Mouse (Mus musculus): ENCODE data around the gene Tpcn2. TPM values are rescaled to one million over a fixed set of nuclear protein-coding genes. Genes with fewer than 3 reads are reported as not detected.

Tpcn2 gene
- polyA plus RNA-seq, 1 experiment = 34.7 TPM

GRCm38 (mm10) chr7:145292726-145293125 lies 8.9 kb upstream of the Tpcn2 start:
- Histone ChIP-seq H3K27ac (ENCODE audit: control insufficient read depth, insufficient read depth, low read depth, low read length, poor library complexity) (no peak overlapping the region), H3K4me3 (replicated peaks; ENCODE audit: control insufficient read depth, low read depth, low read length) (no peak overlapping the region), H3K4me1 (ENCODE audit: control insufficient read depth, insufficient read depth, low read length) (no peaks in the 10 kb centered on the region)
- TF ChIP-seq POLR2A (IDR thresholded peaks at IDR 0.05; ENCODE audit: borderline replicate concordance, control insufficient read depth, low read depth, low read length) (no peak), CTCF (IDR thresholded peaks at IDR 0.05; ENCODE audit: control insufficient read depth, insufficient read depth, low read length) (no peak)
- WGBS = 85% methylated on average over 2 of the region's 2 CpGs

GRCm38 (mm10) chr7:145291847-145292246 lies 8.0 kb upstream of the Tpcn2 start:
- Histone ChIP-seq H3K27ac (ENCODE audit: control insufficient read depth, insufficient read depth, low read depth, low read length, poor library complexity) (no peak overlapping the region), H3K4me1 (ENCODE audit: control insufficient read depth, insufficient read depth, low read length) (no peaks in the 10 kb centered on the region), H3K4me3 (replicated peaks; ENCODE audit: control insufficient read depth, low read depth, low read length) (no peak overlapping the region)
- TF ChIP-seq CTCF (IDR thresholded peaks at IDR 0.05; ENCODE audit: control insufficient read depth, insufficient read depth, low read length) = no peak
- 95% methylated on average over 2 of the region's 2 CpGs for WGBS

- WGBS = 51% methylated on average over 5 of the region's 5 CpGs
- TF ChIP-seq POLR2A (IDR thresholded peaks at IDR 0.05; ENCODE audit: borderline replicate concordance, control insufficient read depth, low read depth, low read length) (no peak), CTCF (IDR thresholded peaks at IDR 0.05; ENCODE audit: control insufficient read depth, insufficient read depth, low read length) (no peak; the same call in 1 of the 2 replicates)
Measured at GRCm38 (mm10) chr7:145289302-145289701, 5.5 kb upstream of the Tpcn2 start.

GRCm38 (mm10) chr7:145287410-145287809 lies 3.6 kb upstream of the Tpcn2 start:
- Histone ChIP-seq H3K4me3 (replicated peaks; ENCODE audit: control insufficient read depth, low read depth, low read length) (no peak overlapping the region), H3K27ac (ENCODE audit: control insufficient read depth, insufficient read depth, low read depth, low read length, poor library complexity) (no peak overlapping the region), H3K4me1 (ENCODE audit: control insufficient read depth, insufficient read depth, low read length) (peaks cover 6% of the 10 kb centered on the region)
- TF ChIP-seq POLR2A (IDR thresholded peaks at IDR 0.05; ENCODE audit: borderline replicate concordance, control insufficient read depth, low read depth, low read length) = no peak
- TF ChIP-seq CTCF (IDR thresholded peaks at IDR 0.05; ENCODE audit: control insufficient read depth, insufficient read depth, low read length) = no peak
- 54% methylated on average over 6 of the region's 6 CpGs for WGBS

More at GRCm38 (mm10) chr7:145289302-145289701, 5.5 kb upstream of the Tpcn2 start:
- H3K4me1 ChIP-seq (ENCODE audit: control insufficient read depth, insufficient read depth, low read length) = no peaks in the 10 kb centered on the region
- H3K27ac ChIP-seq (ENCODE audit: control insufficient read depth, insufficient read depth, low read depth, low read length, poor library complexity) = no peak overlapping the region
- no peak overlapping the region for H3K4me3 ChIP-seq (replicated peaks; ENCODE audit: control insufficient read depth, low read depth, low read length)

GRCm38 (mm10) chr7:145285476-145285875 lies 1.7 kb upstream of the Tpcn2 start:
- 78% methylated on average over 4 of the region's 4 CpGs for WGBS
- Histone ChIP-seq H3K4me1 (ENCODE audit: control insufficient read depth, insufficient read depth, low read length) (peaks cover 9% of the 10 kb centered on the region), H3K27ac (ENCODE audit: control insufficient read depth, insufficient read depth, low read depth, low read length, poor library complexity) (no peak overlapping the region), H3K4me3 (replicated peaks; ENCODE audit: control insufficient read depth, low read depth, low read length) (no peak overlapping the region)
- TF ChIP-seq POLR2A (IDR thresholded peaks at IDR 0.05; ENCODE audit: borderline replicate concordance, control insufficient read depth, low read depth, low read length) = no peak
- no peak for TF ChIP-seq CTCF (IDR thresholded peaks at IDR 0.05; ENCODE audit: control insufficient read depth, insufficient read depth, low read length)

- Histone ChIP-seq H3K4me3 (replicated peaks; ENCODE audit: control insufficient read depth, low read depth, low read length) (no peak overlapping the region), H3K27ac (ENCODE audit: control insufficient read depth, insufficient read depth, low read depth, low read length, poor library complexity) (no peak overlapping the region), H3K4me1 (ENCODE audit: control insufficient read depth, insufficient read depth, low read length) (peaks cover 9% of the 10 kb centered on the region)
- WGBS = 53% methylated on average over 3 of the region's 3 CpGs
- TF ChIP-seq CTCF (IDR thresholded peaks at IDR 0.05; ENCODE audit: control insufficient read depth, insufficient read depth, low read length) = no peak
- TF ChIP-seq POLR2A (IDR thresholded peaks at IDR 0.05; ENCODE audit: borderline replicate concordance, control insufficient read depth, low read depth, low read length) = no peak
Measured at GRCm38 (mm10) chr7:145284293-145284692, 482 bp upstream of the Tpcn2 start.

GRCm38 (mm10) chr7:145283041-145283440 lies 770 bp downstream of the Tpcn2 start:
- H3K4me3 ChIP-seq (replicated peaks; ENCODE audit: control insufficient read depth, low read depth, low read length) = peak overlapping the region; percentile 78
- peaks cover 9% of the 10 kb centered on the region for H3K4me1 ChIP-seq (ENCODE audit: control insufficient read depth, insufficient read depth, low read length)
- 15% methylated on average over 4 of the region's 4 CpGs for WGBS
- 0 out of 2 replicates have a peak, but pooled peaks have one; percentile 17 for TF ChIP-seq POLR2A (IDR thresholded peaks at IDR 0.05; ENCODE audit: borderline replicate concordance, control insufficient read depth, low read depth, low read length)
- no peak for TF ChIP-seq CTCF (IDR thresholded peaks at IDR 0.05; ENCODE audit: control insufficient read depth, insufficient read depth, low read length)
- H3K27ac ChIP-seq (ENCODE audit: control insufficient read depth, insufficient read depth, low read depth, low read length, poor library complexity) = peak overlapping the region; percentile 27

- peaks cover 9% of the 10 kb centered on the region for H3K4me1 ChIP-seq (ENCODE audit: control insufficient read depth, insufficient read depth, low read length)
Measured at GRCm38 (mm10) chr7:145281396-145281795, 2.4 kb downstream of the Tpcn2 start.

GRCm38 (mm10) chr7:145275488-145275887 lies 8.3 kb downstream of the Tpcn2 start:
- 81% methylated on average over 3 of the region's 3 CpGs for WGBS
- TF ChIP-seq CTCF (IDR thresholded peaks at IDR 0.05; ENCODE audit: control insufficient read depth, insufficient read depth, low read length) (no peak), POLR2A (IDR thresholded peaks at IDR 0.05; ENCODE audit: borderline replicate concordance, control insufficient read depth, low read depth, low read length) (no peak)
- Histone ChIP-seq H3K4me3 (replicated peaks; ENCODE audit: control insufficient read depth, low read depth, low read length) (no peak overlapping the region), H3K27ac (ENCODE audit: control insufficient read depth, insufficient read depth, low read depth, low read length, poor library complexity) (no peak overlapping the region), H3K4me1 (ENCODE audit: control insufficient read depth, insufficient read depth, low read length) (peaks cover 11% of the 10 kb centered on the region)

More at GRCm38 (mm10) chr7:145281396-145281795, 2.4 kb downstream of the Tpcn2 start:
- whole genome bisulfite sequencing = 76% methylated on average over 4 of the region's 4 CpGs
- TF ChIP-seq POLR2A (IDR thresholded peaks at IDR 0.05; ENCODE audit: borderline replicate concordance, control insufficient read depth, low read depth, low read length) (no peak), CTCF (IDR thresholded peaks at IDR 0.05; ENCODE audit: control insufficient read depth, insufficient read depth, low read length) (no peak)
- Histone ChIP-seq H3K27ac (ENCODE audit: control insufficient read depth, insufficient read depth, low read depth, low read length, poor library complexity) (no peak overlapping the region), H3K4me3 (replicated peaks; ENCODE audit: control insufficient read depth, low read depth, low read length) (no peak overlapping the region)

All from bone marrow, adult 2 months (tissue).